Mouse (Mus musculus) ovary, postnatal 36 days (tissue): ENCODE data around the gene Ints4.
"Not testable (repeated sequence)": the region's sequence is repeated elsewhere in the genome, so short reads cannot be mapped to it uniquely, and the experiment has no call there.

Experiments used
- DNase-seq: peaks from one replicate; pipeline ENCODE4 v3.0.0; 2022; ENCODE audit warnings: low spot score, mixed read lengths

Ints4 gene

DNA sequence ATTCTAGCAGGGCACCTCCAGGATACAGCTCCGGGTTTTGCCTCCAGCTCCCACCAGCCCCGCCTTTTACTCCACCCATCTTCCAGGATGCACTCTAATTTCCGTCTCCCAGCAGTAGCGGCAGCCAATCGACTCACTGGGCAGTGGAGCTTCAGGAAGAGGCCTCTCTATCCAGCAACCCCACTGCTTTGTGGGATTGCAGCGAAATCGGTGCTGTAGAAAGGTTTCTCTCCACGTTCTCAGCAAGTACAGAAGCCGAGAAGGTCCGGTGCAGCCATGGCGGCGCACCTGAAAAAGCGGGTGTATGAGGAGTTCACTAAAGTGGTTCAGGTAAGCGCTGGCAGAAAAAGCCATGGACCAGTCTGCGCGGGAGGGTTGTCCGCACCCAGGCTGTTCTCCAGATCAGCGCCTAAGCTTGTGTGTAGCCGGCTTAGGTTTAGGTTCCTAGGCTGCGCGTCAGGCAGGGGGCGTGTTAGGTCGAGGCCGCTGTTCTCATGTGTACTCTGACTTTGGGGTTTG lies at the start of gene Ints4:
TSS of gene Ints4 (plus strand) at position 136 of the 519 bp plus-strand sequence.
- DNase-seq = peak; percentile 87

DNA sequence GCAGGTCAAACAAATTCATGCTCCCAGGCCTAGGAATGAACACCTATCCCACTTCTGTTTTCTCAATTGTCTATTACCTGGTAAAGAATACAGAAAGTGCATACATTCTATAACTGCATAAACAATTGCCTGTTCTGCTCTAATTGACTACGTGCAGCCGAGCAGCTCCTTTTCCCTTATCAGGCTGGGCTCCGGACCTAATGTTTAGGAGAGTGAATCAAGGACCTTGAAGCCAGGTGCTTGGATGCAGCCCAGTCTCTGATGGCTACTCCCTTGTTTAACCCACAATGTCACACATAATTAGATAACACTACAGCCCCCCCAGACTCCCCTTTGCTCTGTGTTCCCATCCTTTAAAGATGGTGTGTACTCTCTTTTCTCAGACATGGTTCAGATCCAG lies 47.2 kb upstream of the Ints4 start:
- DNase-seq = peak; percentile 29

DNA sequence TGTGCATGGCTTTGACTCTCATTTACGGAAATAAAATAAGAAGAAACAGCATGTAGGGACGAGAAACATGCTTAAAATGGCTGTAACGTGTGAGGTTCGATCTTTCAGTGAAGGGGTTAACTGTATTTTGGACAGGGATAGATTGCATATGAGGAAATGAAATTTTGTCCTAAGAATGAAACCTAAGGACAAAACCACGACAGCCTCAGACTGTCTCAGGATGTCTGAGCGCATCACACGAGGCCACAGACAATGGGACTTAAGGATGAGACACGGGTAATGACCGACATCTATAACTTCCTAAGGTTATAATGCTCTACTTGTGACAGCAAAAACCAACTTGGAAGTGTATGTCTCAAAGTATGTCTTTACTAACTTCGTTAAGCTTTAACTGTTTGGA lies 46.2 kb upstream of the Ints4 start:
- DNase-seq = no peak

DNA sequence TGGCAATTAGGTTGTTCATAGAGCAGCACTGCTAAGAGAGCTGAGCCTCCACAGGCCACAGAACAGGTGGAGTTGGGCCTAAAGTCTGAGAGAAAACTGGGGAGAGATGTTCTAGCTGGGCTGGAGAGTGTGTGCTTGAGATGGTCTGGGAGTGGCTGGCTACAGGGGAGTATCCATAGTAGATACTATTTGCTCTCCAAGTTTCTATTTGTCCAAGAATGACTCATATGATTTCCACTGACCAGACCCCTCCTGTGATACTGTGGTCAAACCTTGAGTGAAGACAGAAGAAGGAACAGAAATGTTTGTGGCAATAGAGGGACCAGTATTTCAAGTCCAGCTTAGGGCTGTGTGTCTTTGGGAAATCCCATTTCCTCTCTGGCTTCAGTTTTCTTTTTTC lies 41.8 kb upstream of the Ints4 start:
- DNase-seq = no peak

GRCm38 (mm10) chr7:97446171-97446925 lies 34.4 kb upstream of the Ints4 start:
- DNase-seq = peak; percentile 88

DNA sequence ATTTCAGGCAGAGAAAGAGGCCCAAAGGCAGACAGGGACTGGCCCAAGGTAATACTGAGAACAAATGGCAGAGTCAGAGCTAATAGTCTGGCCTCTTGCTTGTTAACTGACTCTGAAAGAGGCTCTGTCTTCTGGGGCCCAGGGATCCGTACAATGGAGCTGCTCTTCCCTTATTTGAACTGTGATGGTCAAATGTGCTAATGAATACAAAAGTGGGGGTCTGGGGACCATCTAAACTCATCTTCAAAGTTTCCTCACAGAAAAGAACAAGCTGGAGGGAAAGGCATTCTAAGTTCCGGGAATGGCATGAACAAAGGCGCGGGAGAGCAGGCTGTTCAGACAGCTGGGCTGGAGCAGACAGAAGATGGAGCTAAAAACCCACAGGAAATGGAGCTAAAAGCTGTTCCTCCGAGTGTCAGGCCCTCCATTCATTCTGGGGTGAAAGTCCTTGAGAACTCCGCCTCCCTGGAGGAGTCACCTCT lies 33.7 kb upstream of the Ints4 start:
- no peak for DNase-seq

DNA sequence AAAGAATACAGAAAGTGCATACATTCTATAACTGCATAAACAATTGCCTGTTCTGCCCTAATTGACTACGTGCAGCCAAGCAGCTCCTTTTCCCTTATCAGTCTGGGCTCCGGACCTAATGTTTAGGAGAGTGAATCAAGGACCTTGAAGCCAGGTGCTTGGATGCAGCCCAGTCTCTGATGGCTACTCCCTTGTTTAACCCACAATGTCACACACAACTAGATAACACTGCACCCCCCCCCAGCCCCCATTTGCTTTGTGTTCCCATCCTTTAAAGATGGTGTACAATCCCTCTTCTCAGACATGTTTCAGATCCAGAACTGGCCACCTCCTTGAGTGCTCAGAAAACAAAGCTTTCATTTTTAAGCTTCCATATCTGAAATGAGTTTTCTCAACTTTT lies 29.7 kb upstream of the Ints4 start, which contains the start of gene Kctd14:
TSS of gene Kctd14 (plus strand) at position 301 of the 400 bp plus-strand sequence.
- DNase-seq = not testable (repeated sequence)

- no peak for DNase-seq
These were observed 28.6 kb upstream of the Ints4 start for GRCm38 (mm10) chr7:97452196-97452595.

DNA sequence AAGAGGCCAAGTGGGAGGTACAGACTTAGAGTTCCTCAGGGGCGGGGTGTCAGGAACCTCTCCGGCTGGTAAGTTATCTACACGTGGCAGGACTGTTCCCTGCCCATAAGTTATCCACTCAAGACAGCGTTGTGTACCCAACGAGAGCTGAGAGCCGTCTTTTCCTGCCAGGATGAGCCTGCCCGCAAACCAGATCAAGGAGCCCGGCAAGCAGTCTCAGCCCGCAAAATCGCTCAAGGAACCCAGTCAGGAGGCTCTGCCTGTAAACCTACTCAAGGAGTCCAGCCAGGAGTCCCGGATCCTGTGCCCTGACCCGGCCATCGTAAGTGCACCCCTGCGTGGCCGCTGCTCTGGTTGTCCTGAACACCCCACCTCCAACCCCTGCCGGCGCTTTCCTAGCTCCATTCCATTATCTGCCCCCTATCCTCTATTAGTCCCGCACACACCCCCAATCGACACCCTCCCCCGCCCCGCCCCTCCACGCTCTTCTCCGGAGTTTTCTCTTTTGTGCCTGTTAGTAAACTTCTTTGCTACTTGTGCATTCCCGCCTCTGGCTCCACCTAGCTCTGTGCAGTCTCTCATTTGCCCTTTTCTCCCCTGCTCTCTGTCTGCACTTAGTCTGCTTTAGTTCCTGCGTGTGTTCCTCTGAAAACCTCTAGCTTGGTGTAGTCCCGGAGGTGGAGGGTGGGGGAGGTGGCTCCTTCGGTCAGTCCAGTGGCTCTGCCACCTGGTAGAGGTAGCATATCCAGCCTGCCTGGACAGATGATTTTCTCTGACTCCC lies 27.4 kb upstream of the Ints4 start:
- peak; percentile 40 for DNase-seq

GRCm38 (mm10) chr7:97454795-97455194 lies 26.0 kb upstream of the Ints4 start:
- no peak for DNase-seq

GRCm38 (mm10) chr7:97455577-97455976 lies 25.2 kb upstream of the Ints4 start:
- DNase-seq = no peak

- DNase-seq = no peak
These were observed 7.8 kb upstream of the Ints4 start for GRCm38 (mm10) chr7:97473001-97473400.

GRCm38 (mm10) chr7:97479349-97479748 lies 1.4 kb upstream of the Ints4 start:
- no peak for DNase-seq

GRCm38 (mm10) chr7:97480290-97480689 lies 466 bp upstream of the Ints4 start:
- no peak for DNase-seq

- DNase-seq = no peak
These were observed 2.6 kb downstream of the Ints4 start for GRCm38 (mm10) chr7:97483378-97483777.

DNA sequence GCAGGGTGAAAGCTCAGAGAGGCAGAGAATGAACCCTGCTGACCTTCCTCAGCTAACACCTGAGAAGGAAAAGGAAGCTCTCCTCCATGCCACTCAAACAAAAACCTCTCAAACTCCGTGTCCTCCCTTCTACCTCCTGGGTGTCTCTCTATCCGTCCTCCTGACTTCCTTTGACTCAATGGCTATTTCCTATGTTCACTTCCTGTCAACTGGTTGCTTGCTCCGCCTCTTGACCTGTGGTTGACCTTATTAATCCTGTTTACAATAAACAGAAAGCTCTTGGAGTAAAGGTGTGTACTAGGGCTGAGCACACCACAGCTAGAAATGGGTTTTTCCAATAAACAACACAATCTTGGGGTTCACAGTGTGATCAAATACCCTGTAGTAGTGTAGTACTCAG lies 10.4 kb downstream of the Ints4 start:
- DNase-seq = no peak

DNA sequence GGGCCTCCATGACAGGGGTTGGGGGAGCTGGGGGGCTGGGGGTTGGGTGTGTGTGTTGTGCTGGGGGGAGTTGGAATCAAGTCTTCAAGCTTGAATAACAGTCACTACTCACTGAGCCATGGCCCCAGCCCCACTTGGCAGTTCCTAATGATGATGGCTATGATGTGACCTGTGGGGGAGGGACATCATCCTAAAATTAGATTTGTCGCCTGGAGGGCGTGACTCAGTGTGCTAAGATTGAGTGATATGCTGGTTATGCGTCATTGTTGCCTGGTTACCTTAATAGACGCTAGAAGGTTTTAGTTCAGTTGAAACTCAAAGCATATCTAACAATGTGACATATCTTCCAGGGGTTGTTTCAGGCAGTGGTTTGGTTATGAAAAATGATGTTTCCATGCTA lies 11.7 kb downstream of the Ints4 start:
- DNase-seq = no peak

DNA sequence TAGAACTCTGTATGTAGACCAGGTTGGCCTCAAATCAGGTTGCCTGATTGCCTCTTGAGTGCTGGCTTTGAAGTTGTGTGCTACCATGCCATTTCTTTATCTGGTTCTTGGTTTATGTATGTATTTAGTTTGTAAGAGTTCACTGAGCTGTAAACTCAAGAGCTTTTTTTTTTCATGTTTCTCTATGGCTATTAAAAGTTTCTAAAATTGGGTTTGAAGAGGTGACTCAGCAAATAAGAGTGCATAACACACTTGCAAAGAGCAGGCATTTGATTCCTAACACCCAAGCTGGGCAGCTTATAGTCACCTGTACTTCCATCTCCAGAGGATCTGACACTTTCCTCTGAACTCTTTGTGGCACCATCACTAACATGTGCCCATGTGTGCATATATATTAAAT lies 14.3 kb downstream of the Ints4 start:
- no peak for DNase-seq

GRCm38 (mm10) chr7:97500555-97501209 lies 19.9 kb downstream of the Ints4 start:
- no peak for DNase-seq

DNA sequence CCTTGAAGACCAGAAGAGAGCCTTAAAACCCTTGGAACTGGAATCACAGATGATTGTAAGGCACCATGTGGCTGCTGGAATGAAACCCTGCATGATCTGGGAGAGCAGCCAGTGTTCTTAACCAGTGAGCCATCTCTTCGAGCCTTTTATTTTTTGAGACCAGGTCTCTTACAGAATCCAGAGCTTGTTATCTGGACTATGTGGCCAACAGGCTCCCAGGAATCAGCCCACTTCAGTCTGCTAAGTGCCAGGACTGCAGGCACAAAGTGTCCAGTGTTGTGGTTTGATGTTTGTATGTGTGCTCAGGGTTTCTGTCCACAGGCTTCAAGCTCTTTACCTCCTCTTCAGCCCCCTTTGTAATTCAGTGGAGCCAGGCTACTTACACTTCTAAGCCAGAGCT lies 34.0 kb downstream of the Ints4 start:
- no peak for DNase-seq

DNA sequence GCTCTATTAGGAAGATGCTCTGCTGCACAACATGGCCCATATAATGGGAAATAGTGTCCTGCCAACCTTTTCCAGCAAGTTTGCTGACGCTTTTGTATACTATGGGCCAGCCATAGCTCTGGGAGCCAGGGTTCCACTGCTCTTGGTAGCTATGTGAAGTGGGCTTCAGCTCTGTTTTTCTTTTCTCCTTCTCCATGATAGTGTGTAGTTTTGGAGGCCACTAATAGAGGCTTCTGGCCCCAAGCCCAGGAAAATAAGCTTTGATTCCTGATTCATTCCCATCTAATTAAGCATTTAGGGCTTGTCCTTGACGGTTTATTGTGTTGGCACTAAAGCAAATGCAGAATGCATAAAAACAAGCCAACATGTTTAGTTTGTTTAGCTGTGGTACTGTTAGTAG lies 39.2 kb downstream of the Ints4 start:
- no peak for DNase-seq

GRCm38 (mm10) chr7:97535531-97535930 lies 54.8 kb downstream of the Ints4 start:
- no peak for DNase-seq
